Mouse (Mus musculus) bone marrow macrophage, adult 2 months (primary cell): ENCODE data around the gene S1pr3.

Source experiments
- CTCF ChIP-seq: IDR thresholded peaks from 2 replicates; pipeline ENCODE4 v1.5.1; 2012; ENCODE audit warnings: low read depth, mild to moderate bottlenecking, low read length, moderate library complexity
- POLR2A ChIP-seq: IDR thresholded peaks from 2 replicates; pipeline ENCODE4 v1.6.1; 2012; ENCODE audit warnings: mild to moderate bottlenecking, low read depth, low read length, borderline replicate concordance

DNA sequence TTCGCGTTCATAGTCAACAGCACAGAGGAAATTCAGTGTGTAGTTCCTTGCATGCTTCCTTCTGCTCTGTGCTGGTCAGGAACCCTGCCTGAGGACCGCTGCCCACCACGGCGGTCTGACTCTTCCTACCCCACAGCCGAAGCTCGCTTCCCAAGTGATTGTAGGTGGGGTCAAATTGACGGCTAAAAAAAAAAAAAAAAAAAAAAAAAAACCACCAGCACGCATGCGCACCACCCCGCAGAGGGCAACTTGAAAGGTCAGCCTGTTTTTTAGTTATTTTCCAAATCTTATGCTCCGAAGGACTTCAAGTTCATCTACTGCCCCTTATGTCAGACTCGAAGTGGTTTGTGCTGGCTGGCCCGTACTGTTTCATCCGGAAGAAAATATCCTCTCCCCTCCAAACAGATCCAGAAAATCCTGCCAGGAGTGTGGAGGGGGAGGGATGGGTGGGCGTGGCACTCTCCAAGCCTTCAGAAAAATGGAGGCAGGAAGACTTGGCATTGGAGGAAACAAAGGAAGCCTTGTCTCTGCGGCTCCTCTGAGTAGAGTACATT is 60.3 kb downstream of the S1pr3 start:
- TF ChIP-seq CTCF (no peak), POLR2A (no peak)
